Mouse (Mus musculus) myocyte (in vitro differentiated cells): ENCODE data around the gene Zfp786.

Source experiments
- CEBPB ChIP-seq: IDR thresholded peaks from 2 replicates; pipeline ENCODE4 v1.6.1; 2011; ENCODE audit warnings: mild to moderate bottlenecking, moderate library complexity; ENCODE audit not compliant: poor library complexity, insufficient read depth, severe bottlenecking
- E2F4 ChIP-seq: IDR thresholded peaks from one replicate; pipeline ENCODE4 v1.6.1; 2011; ENCODE audit warnings: mild to moderate bottlenecking, control low read depth, moderate library complexity; ENCODE audit not compliant: insufficient read depth
- MAX ChIP-seq: IDR thresholded peaks from one replicate; pipeline ENCODE4 v1.6.1; 2011; ENCODE audit warnings: low read depth, mild to moderate bottlenecking, control low read depth
- MYOD1 ChIP-seq, 3 experiments: IDR thresholded peaks; one replicate each; pipeline ENCODE4 v1.6.1; 2011; ENCODE audit warnings: control low read depth in 2 of 3, low read depth in 2 of 3, mild to moderate bottlenecking in 2 of 3, moderate library complexity in 1 of 3; ENCODE audit not compliant: insufficient read length in 2 of 3, control insufficient read depth in 1 of 3
- MYOG ChIP-seq, 3 experiments: IDR thresholded peaks; one replicate each; pipeline ENCODE4 v1.6.1; 2011; ENCODE audit warnings: control low read depth in 2 of 3, low read depth in 2 of 3, mild to moderate bottlenecking in 2 of 3; ENCODE audit not compliant: insufficient read length in 2 of 3, control insufficient read depth in 1 of 3, insufficient read depth in 1 of 3
- POLR2A ChIP-seq: IDR thresholded peaks from one replicate; pipeline ENCODE4 v1.6.1; 2011; ENCODE audit warnings: low read depth, mild to moderate bottlenecking, control low read depth, moderate library complexity; ENCODE audit not compliant: insufficient read length
- POLR2AphosphoS2 ChIP-seq: IDR thresholded peaks from one replicate; pipeline ENCODE4 v1.6.1; 2011; ENCODE audit warnings: low read depth, control low read depth; ENCODE audit not compliant: insufficient read length
- REST ChIP-seq: IDR thresholded peaks from one replicate; pipeline ENCODE4 v1.6.1; 2011; ENCODE audit warnings: mild to moderate bottlenecking, control low read depth, moderate library complexity; ENCODE audit not compliant: insufficient read depth, insufficient read length
- SRF ChIP-seq: IDR thresholded peaks from one replicate; pipeline ENCODE4 v1.6.1; 2011; ENCODE audit warnings: low read depth; ENCODE audit not compliant: control insufficient read depth, insufficient read length
- TCF12 ChIP-seq: IDR thresholded peaks from one replicate; pipeline ENCODE4 v1.6.1; 2011; ENCODE audit warnings: mild to moderate bottlenecking, control low read depth; ENCODE audit not compliant: poor library complexity, insufficient read depth, severe bottlenecking
- USF1 ChIP-seq: IDR thresholded peaks from one replicate; pipeline ENCODE4 v1.6.1; 2011; ENCODE audit warnings: low read depth, mild to moderate bottlenecking, control low read depth, moderate library complexity

DNA sequence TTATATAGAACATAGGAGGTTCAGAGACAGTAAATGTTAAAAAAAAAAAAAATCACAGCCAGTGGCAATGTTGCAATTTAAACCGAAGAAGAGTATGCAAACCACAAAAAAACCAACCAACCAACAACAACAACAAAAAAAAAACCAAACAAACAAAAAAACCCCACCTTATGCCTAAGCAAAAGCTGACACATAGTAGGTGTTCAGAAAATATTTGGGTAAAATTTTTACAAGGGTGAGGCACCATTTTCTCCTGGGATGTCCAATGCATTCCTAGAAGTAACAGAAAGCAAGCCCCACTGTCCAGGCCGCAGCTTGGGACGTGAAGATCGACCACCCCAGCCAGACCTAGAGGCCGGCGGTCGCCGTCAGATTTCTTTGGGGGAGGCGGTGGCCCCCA lies 46.4 kb upstream of the Zfp786 start, which contains the start of gene Zfp282:
- TF ChIP-seq MYOD1 (IDR thresholded peaks at IDR 0.05; ENCODE audit: control insufficient read depth in 1 of 3, insufficient read length in 2 of 3, low read depth in 2 of 3) (no peak), POLR2A (no peak), MAX (no peak), E2F4 (no peak), POLR2AphosphoS2 (no peak), MYOG (IDR thresholded peaks at IDR 0.05; ENCODE audit: control insufficient read depth in 1 of 3, insufficient read depth in 1 of 3, insufficient read length in 2 of 3, low read depth in 2 of 3) (no peak), SRF (no peak), CEBPB (no peak), USF1 (no peak), TCF12 (no peak), REST (no peak)
